Mouse (Mus musculus) liver, postnatal 0 days (tissue): ENCODE measurements around the gene Gm3696. TPM values are rescaled to one million over a fixed set of nuclear protein-coding genes. Genes with fewer than 3 reads are reported as not detected.
"Not testable (repeated sequence)": the region's sequence is repeated elsewhere in the genome, so short reads cannot be mapped to it uniquely, and the experiment has no call there.

Source experiments
- ATAC-seq: fragments of 200-750 bp; cut with Nextera tagmentation; 2 replicates; pipeline ENCODE4 v1.8.0; 2017; ENCODE audit warnings: mild to moderate bottlenecking, moderate library complexity
- DNase-seq: peaks from one replicate; pipeline ENCODE4 v3.0.0-alpha.2; 2016
- H3K27ac ChIP-seq: fragments of 300-500 bp; sonication (generic); 2 replicates; pipeline ENCODE4 v1.5.1; 2014; ENCODE audit warnings: antibody characterized with exemption, moderate library complexity, mild to moderate bottlenecking, low read depth
- H3K27me3 ChIP-seq: fragments of 300-500 bp; sonication (generic); 2 replicates; pipeline ENCODE4 v1.6.1; 2014; ENCODE audit warnings: low read length, control low read depth, mixed read lengths; ENCODE audit not compliant: insufficient read depth
- H3K36me3 ChIP-seq: fragments of 300-500 bp; sonication (generic); replicated peaks from 2 replicates; pipeline ENCODE4 v1.6.1; 2014; ENCODE audit warnings: mild to moderate bottlenecking, control low read depth, low read length, moderate library complexity, mixed read lengths; ENCODE audit not compliant: insufficient read depth
- H3K4me1 ChIP-seq: fragments of 300-500 bp; sonication (generic); 2 replicates; pipeline ENCODE4 v1.6.1; 2014; ENCODE audit warnings: antibody characterized with exemption, mild to moderate bottlenecking, control low read depth; ENCODE audit not compliant: insufficient read depth
- H3K4me2 ChIP-seq: fragments of 300-500 bp; sonication (generic); 2 replicates; pipeline ENCODE4 v1.6.1; 2014; ENCODE audit warnings: low read depth, mild to moderate bottlenecking, low read length, moderate library complexity, mixed read lengths
- H3K4me3 ChIP-seq: fragments of 300-500 bp; sonication (generic); 2 replicates; pipeline ENCODE4 v1.5.1; 2014; ENCODE audit warnings: low read depth, low read length
- H3K9ac ChIP-seq: fragments of 300-500 bp; sonication (generic); replicated peaks from 2 replicates; pipeline ENCODE4 v1.6.1; 2014; ENCODE audit warnings: mild to moderate bottlenecking, moderate library complexity
- H3K9me3 ChIP-seq: fragments of 300-500 bp; sonication (generic); 2 replicates; pipeline ENCODE4 v1.6.1; 2016; ENCODE audit warnings: mild to moderate bottlenecking, control low read depth, low read length, mixed read lengths
- WGBS: fragments of 180-500 bp; shearing (Covaris S2); extraction: QIAGEN DNeasy Blood & Tissue Kit; methylation state at CpG from one replicate; pipeline ENCODE4 v1.1.7; 2014; ENCODE audit not compliant: insufficient replicate concordance; 5-methylcytosine and 5-hydroxymethylcytosine counted together
- polyA plus RNA-seq: library from polyadenylated mRNA; unstranded; fragments of >200 nt; fragmentation: Nextera tagmentation; extraction: Ambion mirVana; gene quantifications from 2 replicates; pipeline ENCODE4 v1.2.1, GENCODE M21; 2015

The Gm3696 gene
- not detected in 2 replicates for polyA plus RNA-seq

- not testable (repeated sequence) for DNase-seq, H3K4me3 ChIP-seq, H3K27ac ChIP-seq, H3K4me2 ChIP-seq, H3K9ac ChIP-seq, ATAC-seq, H3K9me3 ChIP-seq, H3K36me3 ChIP-seq, H3K4me1 ChIP-seq, H3K27me3 ChIP-seq
- 74% methylated on average over 1 of the region's 3 CpGs for WGBS
These were observed at the start of gene Gm3696 for GRCm38 (mm10) chr14:7100521-7100920. Gene Gm3696, minus strand, starts transcription at chr14:7100621.

DNA sequence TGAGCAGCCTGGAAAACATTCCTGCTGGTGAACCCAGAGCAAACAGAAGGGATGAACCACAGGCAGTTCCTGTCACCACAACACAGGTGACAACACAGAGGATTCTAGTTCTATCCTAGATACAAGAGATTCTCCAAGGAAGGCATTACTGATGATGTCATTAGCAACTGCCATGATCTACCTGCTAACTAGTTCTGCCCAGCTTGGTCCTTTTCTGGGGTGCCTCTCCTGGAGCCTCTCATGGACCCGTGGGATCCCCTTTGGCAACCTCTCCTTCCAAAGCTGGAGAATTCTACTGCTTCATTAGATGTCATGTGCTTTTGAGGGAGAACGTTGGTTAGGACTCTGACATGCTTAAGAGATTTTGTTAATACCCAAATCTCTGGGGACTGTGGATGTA, 24.9 kb upstream of the Gm3696 start, which contains the start of gene Gm6676:
Gm6676 (minus strand) TSS at position 101 of the 400 bp plus-strand sequence.
- H3K4me2 ChIP-seq, DNase-seq, H3K9me3 ChIP-seq, H3K27me3 ChIP-seq, H3K9ac ChIP-seq, H3K27ac ChIP-seq, H3K4me3 ChIP-seq, H3K4me1 ChIP-seq, H3K36me3 ChIP-seq, ATAC-seq: not testable (repeated sequence)
- no CpG with 5 or more reads among the region's 2 CpGs for WGBS

GRCm38 (mm10) chr14:7105124-7105802, 4.8 kb upstream of the Gm3696 start:
- H3K9me3 ChIP-seq, H3K27me3 ChIP-seq, H3K36me3 ChIP-seq, ATAC-seq, H3K9ac ChIP-seq, H3K27ac ChIP-seq, H3K4me1 ChIP-seq: not testable (repeated sequence)
- H3K4me3 ChIP-seq, result 0 out of 2 replicates have a peak overlapping the region, but pooled peaks have one; percentile 4
- WGBS, result 0% methylated on average over 8 of the region's 54 CpGs
- H3K4me2 ChIP-seq, result peak overlapping the region; percentile 45; the same call in 1 of the 2 replicates
- peak; percentile 14 for DNase-seq

GRCm38 (mm10) chr14:7044870-7045269, 55.6 kb downstream of the Gm3696 start, which contains the start of gene Gm3685:
Gene Gm3685, minus strand, starts transcription at chr14:7044970.
- H3K4me1 ChIP-seq, H3K27ac ChIP-seq: not testable (repeated sequence)
- no CpG with 5 or more reads among the region's 2 CpGs for WGBS

More at GRCm38 (mm10) chr14:7044870-7045269, 55.6 kb downstream of the Gm3696 start, which contains the start of gene Gm3685:
- not testable (repeated sequence) for H3K9me3 ChIP-seq, DNase-seq, H3K4me3 ChIP-seq, H3K36me3 ChIP-seq, H3K9ac ChIP-seq, H3K27me3 ChIP-seq, H3K4me2 ChIP-seq, ATAC-seq

Other genes starting within 250 kb of the Gm3696 start
- not detected in 2 replicates for gene Gm3667, start 210.7 kb downstream of the Gm3696 start, polyA plus RNA-seq
- gene Gm6356, start 126.8 kb downstream of the Gm3696 start, polyA plus RNA-seq, result not detected in 2 replicates
- not detected in 2 replicates for gene Gm10406, start 73.2 kb downstream of the Gm3696 start, polyA plus RNA-seq
- gene Gm3685, start 55.7 kb downstream of the Gm3696 start, polyA plus RNA-seq, result not detected in 2 replicates
- not detected in 2 replicates for gene Gm6676, start 24.8 kb upstream of the Gm3696 start, polyA plus RNA-seq
- 0.18 TPM in 1 of 2 replicates, not detected in the other for gene Gm3512, start 73.9 kb upstream of the Gm3696 start, polyA plus RNA-seq
- gene Gm16434, start 93.9 kb upstream of the Gm3696 start, polyA plus RNA-seq, result not detected in 2 replicates
- not detected in 2 replicates for gene Gm3727, start 164.1 kb upstream of the Gm3696 start, polyA plus RNA-seq
- not detected in 2 replicates for gene Gm3739, start 214.4 kb upstream of the Gm3696 start, polyA plus RNA-seq
- gene Gm5797, start 231.8 kb upstream of the Gm3696 start, polyA plus RNA-seq, result not detected in 2 replicates